ENCODE assay signal across 11 mouse cellular contexts in the genomic region with DNA sequence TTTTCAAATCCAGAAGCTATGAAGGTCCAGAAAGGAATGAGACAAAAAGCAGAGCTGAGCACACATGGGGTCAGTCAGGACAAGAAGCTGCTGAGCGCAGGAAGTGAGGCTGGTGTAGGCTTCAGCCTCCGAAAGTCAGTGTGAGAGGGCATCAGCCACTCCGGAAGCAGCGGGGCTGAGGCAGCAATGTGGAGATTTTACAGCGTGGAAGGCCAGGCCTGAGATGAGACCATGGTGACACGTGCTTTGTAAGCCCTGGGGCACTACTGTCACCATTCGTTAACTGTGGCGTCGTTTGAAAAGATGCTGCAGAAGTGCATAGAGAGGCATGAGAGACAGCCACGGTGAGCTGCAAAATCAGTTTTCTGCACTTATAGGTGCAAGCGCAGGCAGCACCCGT. TPM values are rescaled to one million over a fixed set of nuclear protein-coding genes. Genes with fewer than 3 reads are reported as not detected.
"Had no signal": no experiment of that assay in that cellular context is flagged by ENCODE, and none has a peak within 500 bp of the region (broad histone marks: within the 10 kb centered on the region; RNA-seq: fewer than 3 reads in every experiment).

No protein-coding gene starts in this region.

- DNase-seq: kidney, adult 11 months; kidney, adult 9 months; left cerebral cortex, postnatal 4 days; lung, adult 18-20 months; thymus, adult 2 months; thymus, postnatal 25 days had no signal

- H3K9ac ChIP-seq: limb, embryonic 13.5 days; liver, embryonic 14.5 days; neural tube, embryonic 13.5 days had no signal

- H3K4me3 ChIP-seq: limb, embryonic 13.5 days; neural tube, embryonic 13.5 days had no signal

- H3K27ac ChIP-seq: kidney, postnatal 0 days; limb, embryonic 13.5 days; liver, embryonic 14.5 days; neural tube, embryonic 13.5 days; stomach, postnatal 0 days had no signal

- H3K4me2 ChIP-seq: limb, embryonic 13.5 days; neural tube, embryonic 13.5 days had no signal

- H3K4me1 ChIP-seq: limb, embryonic 13.5 days had no signal

- H3K36me3 ChIP-seq: limb, embryonic 13.5 days; neural tube, embryonic 13.5 days had no signal

- H3K9me3 ChIP-seq: limb, embryonic 13.5 days; neural tube, embryonic 13.5 days had no signal

RNA-seq across cellular contexts. Expression of a gene that starts 28.3 kb away (rescaled TPM):
- polyA plus RNA-seq: limb, embryonic 13.5 days; neural tube, embryonic 13.5 days had no signal
